Mouse (Mus musculus) limb, embryonic 14.5 days (tissue): ENCODE results near the gene Rag2. TPM values are rescaled to one million over a fixed set of nuclear protein-coding genes. Genes with fewer than 3 reads are reported as not detected.
A peak's percentile ranks its signal among the peaks of the same experiment; 100 is the strongest.

Experiments used
- ATAC-seq: fragments of 200-750 bp; cut with Nextera tagmentation; 2 replicates; pipeline ENCODE4 v1.8.0; 2017; ENCODE audit warnings: low read depth, moderate number of reproducible peaks, moderate TSS enrichment; ENCODE audit not compliant: low FRiP score
- DNase-seq: peaks from one replicate; pipeline ENCODE4 v3.0.0-alpha.2; 2015; ENCODE audit warnings: low spot score
- H3K27ac ChIP-seq: fragments of 300-500 bp; sonication (generic); replicated peaks from 2 replicates; pipeline ENCODE4 v1.5.1; 2014; ENCODE audit warnings: low read depth, mild to moderate bottlenecking, low read length, moderate library complexity, mixed read lengths
- H3K27me3 ChIP-seq: fragments of 300-500 bp; sonication (generic); 2 replicates; pipeline ENCODE4 v1.6.1; 2014; ENCODE audit warnings: low read length, mixed read lengths; ENCODE audit not compliant: control insufficient read depth, insufficient read depth
- H3K36me3 ChIP-seq: fragments of 300-500 bp; sonication (generic); 2 replicates; pipeline ENCODE4 v1.6.1; 2014; ENCODE audit warnings: mild to moderate bottlenecking, low read length, moderate library complexity, mixed read lengths; ENCODE audit not compliant: control insufficient read depth, insufficient read depth
- H3K4me1 ChIP-seq: fragments of 300-500 bp; sonication (generic); 2 replicates; pipeline ENCODE4 v1.6.1; 2014; ENCODE audit warnings: antibody characterized with exemption, low read length, mixed read lengths; ENCODE audit not compliant: control insufficient read depth, insufficient read depth
- H3K4me2 ChIP-seq: fragments of 300-500 bp; sonication (generic); replicated peaks from 2 replicates; pipeline ENCODE4 v1.6.1; 2014; ENCODE audit warnings: low read depth, mild to moderate bottlenecking, low read length, moderate library complexity; ENCODE audit not compliant: severe bottlenecking
- H3K4me3 ChIP-seq: fragments of 300-500 bp; sonication (generic); replicated peaks from 2 replicates; pipeline ENCODE4 v1.5.1; 2014; ENCODE audit warnings: low read length
- H3K9ac ChIP-seq: fragments of 300-500 bp; sonication (generic); 2 replicates; pipeline ENCODE4 v1.6.1; 2014; ENCODE audit warnings: mild to moderate bottlenecking, low read depth, low read length, moderate library complexity; ENCODE audit not compliant: severe bottlenecking
- H3K9me3 ChIP-seq: fragments of 300-500 bp; sonication (generic); 2 replicates; pipeline ENCODE4 v1.6.1; 2016; ENCODE audit warnings: low read length; ENCODE audit not compliant: control insufficient read depth
- POLR2A ChIP-seq: fragments of 200-500 bp; IDR thresholded peaks from 2 replicates; pipeline ENCODE4 v1.8.0; 2012; ENCODE audit warnings: inconsistent platforms, mild to moderate bottlenecking, moderate library complexity, borderline replicate concordance; ENCODE audit not compliant: insufficient read depth, insufficient read length; ENCODE audit errors: extremely low read depth
- WGBS: fragments of 180-500 bp; shearing (Covaris S2); extraction: QIAGEN DNeasy Blood & Tissue Kit; methylation state at CpG from one replicate; pipeline ENCODE4 v1.1.7; 2014; 5-methylcytosine and 5-hydroxymethylcytosine counted together
- polyA plus RNA-seq, 2 experiments: library from polyadenylated mRNA; depleted of rRNA in 1 of 2; stranded (reverse) in 1 of 2; unstranded in 1 of 2; fragments of >200 nt; fragmentation: Nextera tagmentation in 1 of 2; extraction: Ambion mirVana in 1 of 2; gene quantifications; 2 replicates each; pipeline versions ENCODE4 v1.2.1 to v1.2.3; 2012 to 2014

The Rag2 gene
- polyA plus RNA-seq, 2 experiments: 0.04 to 0.17 TPM

GRCm38 (mm10) chr2:101652204-101652920 lies 27.8 kb downstream of the Rag2 start:
- no peak overlapping the region for H3K27ac ChIP-seq
- no peak for TF ChIP-seq POLR2A
- no peak for DNase-seq
- no peaks in the 10 kb centered on the region for H3K27me3 ChIP-seq
- no peaks in the 10 kb centered on the region for H3K9me3 ChIP-seq
- WGBS: 35% methylated on average over 14 of the region's 14 CpGs
- H3K4me3 ChIP-seq: peak overlapping the region; percentile 28
- H3K9ac ChIP-seq: peak overlapping the region; percentile 29; the same call in 1 of the 2 replicates
- H3K36me3 ChIP-seq: no peaks in the 10 kb centered on the region
- H3K4me1 ChIP-seq: peaks cover 7% of the 10 kb centered on the region; the same call in 1 of the 2 replicates
- H3K4me2 ChIP-seq: peak overlapping the region; percentile 58
- peak; percentile 18; the same call in 1 of the 2 replicates for ATAC-seq

- Histone ChIP-seq H3K27me3 (no peaks in the 10 kb centered on the region), H3K4me3 (peak overlapping the region; percentile 28)
Observed at GRCm38 (mm10) chr2:101652921-101653597, 28.5 kb downstream of the Rag2 start.

GRCm38 (mm10) chr2:101660536-101660935 lies 36.0 kb downstream of the Rag2 start:
- H3K4me3 ChIP-seq: no peak overlapping the region
- no peak overlapping the region for H3K9ac ChIP-seq
- H3K4me2 ChIP-seq: no peak overlapping the region
- no peaks in the 10 kb centered on the region for H3K36me3 ChIP-seq
- TF ChIP-seq POLR2A: no peak
- H3K4me1 ChIP-seq: no peaks in the 10 kb centered on the region
- no peaks in the 10 kb centered on the region for H3K9me3 ChIP-seq
- no peak for ATAC-seq
- no peak overlapping the region for H3K27ac ChIP-seq
- WGBS: 74% methylated on average over 2 of the region's 2 CpGs
- DNase-seq: no peak
- no peaks in the 10 kb centered on the region for H3K27me3 ChIP-seq

More at GRCm38 (mm10) chr2:101652921-101653597, 28.5 kb downstream of the Rag2 start:
- TF ChIP-seq POLR2A: no peak
- DNase-seq: peak; percentile 69
- Histone ChIP-seq H3K4me2 (peak overlapping the region; percentile 58), H3K36me3 (no peaks in the 10 kb centered on the region), H3K4me1 (peaks cover 7% of the 10 kb centered on the region; the same call in 1 of the 2 replicates), H3K9ac (peak overlapping the region; percentile 29; the same call in 1 of the 2 replicates), H3K9me3 (no peaks in the 10 kb centered on the region), H3K27ac (no peak overlapping the region)
- WGBS: 13% methylated on average over 14 of the region's 14 CpGs
- peak; percentile 69; the same call in 1 of the 2 replicates for ATAC-seq

GRCm38 (mm10) chr2:101665058-101665702 lies 40.7 kb downstream of the Rag2 start:
- ATAC-seq: peak; percentile 73
- Histone ChIP-seq H3K4me1 (no peaks in the 10 kb centered on the region), H3K36me3 (no peaks in the 10 kb centered on the region), H3K27ac (no peak overlapping the region), H3K27me3 (no peaks in the 10 kb centered on the region), H3K4me3 (no peak overlapping the region), H3K9ac (no peak overlapping the region), H3K9me3 (no peaks in the 10 kb centered on the region), H3K4me2 (no peak overlapping the region)
- peak; percentile 79 for DNase-seq
- TF ChIP-seq POLR2A: no peak
- 24% methylated on average over 9 of the region's 9 CpGs for WGBS

GRCm38 (mm10) chr2:101665703-101666092 lies 41.2 kb downstream of the Rag2 start:
- Histone ChIP-seq H3K9me3 (no peaks in the 10 kb centered on the region), H3K27ac (no peak overlapping the region), H3K9ac (no peak overlapping the region), H3K4me1 (no peaks in the 10 kb centered on the region), H3K4me3 (no peak overlapping the region), H3K27me3 (no peaks in the 10 kb centered on the region), H3K4me2 (no peak overlapping the region), H3K36me3 (no peaks in the 10 kb centered on the region)
- WGBS: 87% methylated on average over 3 of the region's 3 CpGs
- no peak for DNase-seq
- no peak for ATAC-seq
- no peak for TF ChIP-seq POLR2A
